Comparison of ENCODE assay signal across 22 mouse cellular contexts in the genomic region with DNA sequence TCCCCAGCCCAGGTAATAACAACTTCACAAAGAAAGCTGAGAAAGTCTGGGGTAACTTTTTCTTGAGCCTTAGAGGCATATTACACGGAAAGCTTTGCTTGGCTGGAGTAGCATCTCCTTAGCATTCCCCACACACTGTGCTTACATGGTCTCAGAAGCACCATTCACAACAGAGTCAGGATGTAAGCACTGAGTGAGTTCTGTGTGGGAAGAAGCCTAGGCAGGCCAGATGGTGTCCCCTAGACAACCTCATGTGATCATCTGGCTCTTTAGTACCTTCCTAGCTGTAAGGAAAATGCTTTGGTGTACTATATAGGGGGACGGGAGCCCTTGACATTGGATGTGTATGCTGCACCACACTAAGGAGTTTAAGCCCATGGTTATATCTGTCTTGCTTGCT.
A peak's percentile ranks its signal among the peaks of the same experiment; 100 is the strongest.
DNase-seq lines count a peak whose midpoint lies in the region; ATAC-seq and TF ChIP-seq lines count a peak whose summit lies in the region.
"Had no signal": no experiment of that assay in that cellular context is flagged by ENCODE, and none has a peak within 500 bp of the region (broad histone marks: within the 10 kb centered on the region; RNA-seq: fewer than 3 reads in every experiment).

No protein-coding gene starts in this region.

- peak overlapping the region; percentile 72; the same call in 1 of the 2 replicates for H3K27ac ChIP-seq in layer of hippocampus, adult 2 months
- H3K27ac ChIP-seq: embryonic facial prominence, embryonic 12.5 days; embryonic facial prominence, embryonic 15.5 days; gastrocnemius, adult 2 months; hindbrain, embryonic 12.5 days; hindbrain, embryonic 15.5 days had no signal

- no peak overlapping the region; the same call in 1 of the 2 replicates for H3K4me3 ChIP-seq in layer of hippocampus, adult 2 months
- H3K4me3 ChIP-seq: embryonic facial prominence, embryonic 12.5 days; embryonic facial prominence, embryonic 15.5 days; gastrocnemius, adult 2 months; hindbrain, embryonic 12.5 days; hindbrain, embryonic 15.5 days had no signal

- no peak for TF ChIP-seq CTCF in layer of hippocampus, adult 2 months (conservative IDR thresholded peaks at IDR 0.05)

- peak; percentile 93 for ATAC-seq in frontal cortex, adult (ENCODE audit: low TSS enrichment)
- ATAC-seq: activated CD4-positive, CD25-positive, alpha-beta regulatory T cell, adult 4 months; forebrain, embryonic 14.5 days had no signal

- no peak for DNase-seq in frontal cortex, postnatal 14 days (ENCODE audit: low spot score in 2 of 2)
- peak; percentile 33 to 34 for DNase-seq in layer of hippocampus, adult 2 months (ENCODE audit: low spot score in 2 of 2)
- DNase-seq in layer of hippocampus, adult 9-10 months (ENCODE audit: low spot score): no peak
- peak; percentile 43 for DNase-seq in right cerebral cortex, adult 18-20 months
- DNase-seq in right cerebral cortex, postnatal 25 days: no peak
- DNase-seq in layer of hippocampus, adult 9-11 months: peak; percentile 61
- DNase-seq in testis, postnatal 14 days (ENCODE audit: low spot score): no peak
- DNase-seq: adrenal gland, adult 8-10 months; adrenal gland, postnatal 25 days; cerebellum, adult 18-20 months; cerebellum, adult 9-10 months; cerebellum, postnatal 14 days; gastrocnemius, adult 2 months; gastrocnemius, postnatal 14 days; heart, adult 11 months had no signal

Comparison
In these comparisons a context has a peak if more than half of its experiments do, and no peak if none do; other contexts are left out.
1. DNase-seq: peak in layer of hippocampus, adult 2 months (2 of 2), right cerebral cortex, adult 18-20 months (single experiment) and layer of hippocampus, adult 9-11 months (single experiment); none in frontal cortex, postnatal 14 days (0 of 2), layer of hippocampus, adult 9-10 months (single experiment), right cerebral cortex, postnatal 25 days (single experiment) and testis, postnatal 14 days (single experiment).